Mouse (Mus musculus) forebrain, postnatal 0 days (tissue): ENCODE data around the gene Tank. TPM values are rescaled to one million over a fixed set of nuclear protein-coding genes. Genes with fewer than 3 reads are reported as not detected.

Experiments
- ATAC-seq: fragments of 200-750 bp; cut with Nextera tagmentation; 2 replicates; pipeline ENCODE4 v1.8.0; 2017; ENCODE audit warnings: mild to moderate bottlenecking, moderate library complexity
- DNase-seq: peaks from one replicate; pipeline ENCODE4 v3.0.0-alpha.2; 2015
- H3K27ac ChIP-seq: fragments of 300-500 bp; sonication (generic); 2 replicates; pipeline ENCODE4 v1.5.1; 2014; ENCODE audit warnings: low read depth, mild to moderate bottlenecking, antibody characterized with exemption, low read length, moderate library complexity, mixed read lengths
- H3K27me3 ChIP-seq: fragments of 300-500 bp; sonication (generic); 2 replicates; pipeline ENCODE4 v1.6.1; 2014; ENCODE audit warnings: mild to moderate bottlenecking, low read length, mixed read lengths; ENCODE audit not compliant: insufficient read depth
- H3K36me3 ChIP-seq: fragments of 300-500 bp; sonication (generic); 2 replicates; pipeline ENCODE4 v1.6.1; 2014; ENCODE audit warnings: mild to moderate bottlenecking, moderate library complexity; ENCODE audit not compliant: insufficient read depth
- H3K4me1 ChIP-seq: fragments of 300-500 bp; sonication (generic); 2 replicates; pipeline ENCODE4 v1.6.1; 2014; ENCODE audit warnings: antibody characterized with exemption; ENCODE audit not compliant: insufficient read depth
- H3K4me2 ChIP-seq: fragments of 300-500 bp; sonication (generic); 2 replicates; pipeline ENCODE4 v1.6.1; 2014; ENCODE audit warnings: low read depth, mild to moderate bottlenecking, moderate library complexity
- H3K4me3 ChIP-seq: fragments of 300-500 bp; sonication (generic); 2 replicates; pipeline ENCODE4 v1.5.1; 2014; ENCODE audit warnings: low read depth, low read length, mixed read lengths
- H3K9ac ChIP-seq: fragments of 300-500 bp; sonication (generic); 2 replicates; pipeline ENCODE4 v1.6.1; 2014; ENCODE audit warnings: mild to moderate bottlenecking
- H3K9me3 ChIP-seq: fragments of 300-500 bp; sonication (generic); 2 replicates; pipeline ENCODE4 v1.6.1; 2016; ENCODE audit warnings: low read length
- CTCF ChIP-seq: sonication (generic); IDR thresholded peaks from 2 replicates; pipeline ENCODE4 v1.5.1; 2016; ENCODE audit warnings: antibody characterized with exemption, control low read depth, low read depth
- WGBS: fragments of 180-500 bp; shearing (Covaris S2); extraction: QIAGEN DNeasy Blood & Tissue Kit; methylation state at CpG from one replicate; pipeline ENCODE4 v1.1.7; 2014; 5-methylcytosine and 5-hydroxymethylcytosine counted together
- polyA plus RNA-seq: library from polyadenylated mRNA; unstranded; fragments of >200 nt; fragmentation: Nextera tagmentation; extraction: Ambion mirVana; gene quantifications from 2 replicates; pipeline ENCODE4 v1.2.1, GENCODE M21; 2015
- total RNA-seq: library from RNA; depleted of rRNA; stranded (reverse); fragments of >200 nt; gene quantifications from 2 replicates; pipeline ENCODE4 v1.2.3, GENCODE M21; 2014

Tank gene
- total and polyA plus RNA-seq, 2 experiments from 2014 or later: 24.5 to 35.5 TPM

- DNase-seq (no peak), ATAC-seq (no peak)
- peak overlapping the region; percentile 75 for H3K4me2 ChIP-seq
- H3K27ac ChIP-seq: no peak overlapping the region
- H3K9me3 ChIP-seq: no peaks in the 10 kb centered on the region
- no peak for TF ChIP-seq CTCF
- H3K36me3 ChIP-seq: no peaks in the 10 kb centered on the region
- no peaks in the 10 kb centered on the region for H3K4me1 ChIP-seq
- H3K27me3 ChIP-seq: no peaks in the 10 kb centered on the region
- peak overlapping the region; percentile 76; the same call in 1 of the 2 replicates for H3K9ac ChIP-seq
- 17% methylated on average over 5 of the region's 5 CpGs for WGBS
- H3K4me3 ChIP-seq: peak overlapping the region; percentile 79
These were observed 14.3 kb downstream of the Tank start for GRCm38 (mm10) chr2:61592699-61593029.

- no peak for TF ChIP-seq CTCF
- H3K27ac ChIP-seq: peak overlapping the region; percentile 71
- H3K4me1 ChIP-seq: no peaks in the 10 kb centered on the region
- H3K4me2 ChIP-seq: peak overlapping the region; percentile 75
- ATAC-seq (peak; percentile 97), DNase-seq (peak; percentile 78)
- 2% methylated on average over 62 of the region's 62 CpGs for WGBS
- no peaks in the 10 kb centered on the region for H3K36me3 ChIP-seq
- H3K9me3 ChIP-seq: no peaks in the 10 kb centered on the region
- H3K27me3 ChIP-seq: no peaks in the 10 kb centered on the region
- peak overlapping the region; percentile 79 for H3K4me3 ChIP-seq
- H3K9ac ChIP-seq: peak overlapping the region; percentile 76
These were observed 14.8 kb downstream of the Tank start for GRCm38 (mm10) chr2:61593030-61593811.

- Histone ChIP-seq H3K27ac (peak overlapping the region; percentile 71; the same call in 1 of the 2 replicates), H3K9ac (peak overlapping the region; percentile 76), H3K4me2 (peak overlapping the region; percentile 75), H3K9me3 (no peaks in the 10 kb centered on the region), H3K36me3 (no peaks in the 10 kb centered on the region), H3K27me3 (no peaks in the 10 kb centered on the region), H3K4me1 (no peaks in the 10 kb centered on the region), H3K4me3 (peak overlapping the region; percentile 79)
- TF ChIP-seq CTCF: no peak
- DNase-seq (peak; percentile 5), ATAC-seq (no peak)
- 2% methylated on average over 12 of the region's 12 CpGs for WGBS
These were observed 15.5 kb downstream of the Tank start for GRCm38 (mm10) chr2:61593871-61594304.

- no peak for DNase-seq
- 98% methylated on average over 1 of the region's 1 CpGs for WGBS
- Histone ChIP-seq H3K36me3 (no peaks in the 10 kb centered on the region), H3K27ac (no peak overlapping the region), H3K4me3 (no peak overlapping the region), H3K4me1 (no peaks in the 10 kb centered on the region), H3K27me3 (no peaks in the 10 kb centered on the region), H3K9ac (no peak overlapping the region), H3K9me3 (no peaks in the 10 kb centered on the region), H3K4me2 (no peak overlapping the region)
- no peak for ATAC-seq
- TF ChIP-seq CTCF: no peak
These were observed 21.3 kb downstream of the Tank start for GRCm38 (mm10) chr2:61599730-61600129.

GRCm38 (mm10) chr2:61603461-61603860 lies 25.1 kb downstream of the Tank start:
- Histone ChIP-seq H3K36me3 (no peaks in the 10 kb centered on the region), H3K4me2 (no peak overlapping the region), H3K9me3 (no peaks in the 10 kb centered on the region), H3K4me3 (no peak overlapping the region), H3K27ac (no peak overlapping the region), H3K4me1 (no peaks in the 10 kb centered on the region), H3K27me3 (no peaks in the 10 kb centered on the region), H3K9ac (no peak overlapping the region)
- no peak for DNase-seq
- 86% methylated on average over 3 of the region's 3 CpGs for whole genome bisulfite sequencing
- ATAC-seq: no peak
- no peak for TF ChIP-seq CTCF

- TF ChIP-seq CTCF: no peak
- H3K9me3 ChIP-seq: no peaks in the 10 kb centered on the region
- no peak for ATAC-seq
- H3K36me3 ChIP-seq: no peaks in the 10 kb centered on the region
- H3K4me3 ChIP-seq: no peak overlapping the region
- WGBS: 97% methylated on average over 1 of the region's 1 CpGs
- no peaks in the 10 kb centered on the region for H3K4me1 ChIP-seq
- H3K4me2 ChIP-seq: no peak overlapping the region
- DNase-seq: no peak
- H3K27ac ChIP-seq: no peak overlapping the region
- no peak overlapping the region for H3K9ac ChIP-seq
- H3K27me3 ChIP-seq: no peaks in the 10 kb centered on the region
These were observed 28.6 kb downstream of the Tank start for GRCm38 (mm10) chr2:61606942-61607341.

GRCm38 (mm10) chr2:61623996-61624395 lies 45.6 kb downstream of the Tank start:
- H3K9ac ChIP-seq: no peak overlapping the region
- H3K4me3 ChIP-seq: no peak overlapping the region
- peaks cover 8% of the 10 kb centered on the region for H3K36me3 ChIP-seq
- TF ChIP-seq CTCF: no peak
- H3K27me3 ChIP-seq: no peaks in the 10 kb centered on the region
- no peaks in the 10 kb centered on the region for H3K4me1 ChIP-seq
- no peak overlapping the region for H3K27ac ChIP-seq
- ATAC-seq (peak; percentile 60), DNase-seq (peak; percentile 22)
- no peak overlapping the region for H3K4me2 ChIP-seq
- H3K9me3 ChIP-seq: no peaks in the 10 kb centered on the region; the same call in 1 of the 2 replicates
